Mouse (Mus musculus) bone marrow macrophage, adult 2 months (primary cell): ENCODE results near the gene Pkm.

Experiments
- CTCF ChIP-seq: IDR thresholded peaks from 2 replicates; pipeline ENCODE4 v1.5.1; 2012; ENCODE audit warnings: low read depth, mild to moderate bottlenecking, low read length, moderate library complexity
- POLR2A ChIP-seq: IDR thresholded peaks from 2 replicates; pipeline ENCODE4 v1.6.1; 2012; ENCODE audit warnings: mild to moderate bottlenecking, low read depth, low read length, borderline replicate concordance

GRCm38 (mm10) chr9:59615797-59616196 lies 40.4 kb upstream of the Pkm start:
- no peak for TF ChIP-seq CTCF
- TF ChIP-seq POLR2A = no peak
